Mouse (Mus musculus): ENCODE data around the gene Kcmf1. TPM values are rescaled to one million over a fixed set of nuclear protein-coding genes. Genes with fewer than 3 reads are reported as not detected.

Gene Kcmf1
- polyA plus RNA-seq, 1 experiment from 2014 or later = 52.0 TPM

DNA sequence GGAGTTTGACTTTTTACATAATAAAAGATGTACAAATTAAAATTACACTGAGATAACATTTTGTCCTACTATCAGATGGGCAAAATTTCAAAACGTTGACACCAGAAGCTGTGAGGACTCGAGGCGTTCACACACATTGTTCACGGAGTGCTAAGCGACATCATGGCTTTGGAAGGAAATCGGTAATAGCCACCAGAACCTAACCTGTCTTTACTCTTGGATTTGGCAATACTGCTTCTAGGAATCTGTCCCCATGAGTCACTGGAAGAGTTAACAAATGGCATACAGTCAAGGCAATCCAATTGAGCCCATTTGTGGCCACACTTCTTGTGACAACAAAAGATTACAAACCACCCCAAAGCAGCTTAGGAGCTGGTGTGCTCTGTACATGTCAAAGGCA lies 96.1 kb downstream of the Kcmf1 start:
- WGBS = 91% methylated on average over 6 of the region's 6 CpGs
- peaks cover 7% of the 10 kb centered on the region; the same call in 1 of the 2 replicates for H3K4me1 ChIP-seq (ENCODE audit: control insufficient read depth, insufficient read depth, low read length)
- H3K9ac ChIP-seq (ENCODE audit: low read length) = no peak overlapping the region
- no peak overlapping the region for H3K4me2 ChIP-seq (ENCODE audit: low read depth, severe bottlenecking)
- no peaks in the 10 kb centered on the region for H3K9me3 ChIP-seq (ENCODE audit: control insufficient read depth, low read length)
- H3K36me3 ChIP-seq (ENCODE audit: control insufficient read depth, insufficient read depth, low read length) = no peaks in the 10 kb centered on the region
- DNase-seq (ENCODE audit: low spot score) (no peak), ATAC-seq (ENCODE audit: insufficient number of reproducible peaks, low FRiP score, low TSS enrichment, low read depth) (no peak)
- no peak overlapping the region for H3K27ac ChIP-seq (replicated peaks; ENCODE audit: low read depth, low read length)
- no peak overlapping the region for H3K4me3 ChIP-seq (ENCODE audit: low read depth, low read length)
- H3K27me3 ChIP-seq (ENCODE audit: control insufficient read depth, insufficient read depth, low read length) = no peaks in the 10 kb centered on the region

GRCm38 (mm10) chr6:72802119-72802518 lies 97.7 kb downstream of the Kcmf1 start:
- ATAC-seq (ENCODE audit: insufficient number of reproducible peaks, low FRiP score, low TSS enrichment, low read depth) (no peak), DNase-seq (ENCODE audit: low spot score) (no peak)
- H3K27ac ChIP-seq (replicated peaks; ENCODE audit: low read depth, low read length) = no peak overlapping the region
- no peaks in the 10 kb centered on the region for H3K9me3 ChIP-seq (ENCODE audit: control insufficient read depth, low read length)
- H3K36me3 ChIP-seq (ENCODE audit: control insufficient read depth, insufficient read depth, low read length) = no peaks in the 10 kb centered on the region
- no peak overlapping the region for H3K4me2 ChIP-seq (ENCODE audit: low read depth, severe bottlenecking)
- H3K4me1 ChIP-seq (ENCODE audit: control insufficient read depth, insufficient read depth, low read length) = peaks cover 7% of the 10 kb centered on the region; the same call in 1 of the 2 replicates
- H3K27me3 ChIP-seq (ENCODE audit: control insufficient read depth, insufficient read depth, low read length) = no peaks in the 10 kb centered on the region
- no peak overlapping the region for H3K9ac ChIP-seq (ENCODE audit: low read length)
- H3K4me3 ChIP-seq (ENCODE audit: low read depth, low read length) = no peak overlapping the region
- 91% methylated on average over 6 of the region's 6 CpGs for WGBS

DNA sequence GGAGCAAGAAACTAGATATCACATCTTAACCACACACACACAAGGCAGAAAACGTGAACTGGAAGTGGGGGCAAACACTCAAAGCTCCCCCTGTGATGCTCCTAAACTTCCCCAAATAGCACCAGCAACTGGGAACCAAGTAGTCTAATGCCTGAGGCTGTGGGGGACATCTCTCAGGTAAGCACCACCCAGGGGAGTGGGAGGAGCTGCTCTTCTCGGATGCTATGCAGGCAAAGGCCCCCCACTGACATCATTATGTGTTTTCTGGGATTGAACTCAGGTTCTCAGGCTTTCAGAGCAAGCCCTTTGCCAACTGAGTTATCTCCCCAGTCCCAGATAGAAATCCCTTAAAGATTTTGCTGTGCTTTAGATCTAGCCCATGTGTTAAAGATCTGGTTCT lies 99.1 kb downstream of the Kcmf1 start:
- no peaks in the 10 kb centered on the region for H3K27me3 ChIP-seq (ENCODE audit: control insufficient read depth, insufficient read depth, low read length)
- no peaks in the 10 kb centered on the region for H3K36me3 ChIP-seq (ENCODE audit: control insufficient read depth, insufficient read depth, low read length)
- H3K4me1 ChIP-seq (ENCODE audit: control insufficient read depth, insufficient read depth, low read length) = 0 out of 2 replicates have a peak, but pooled peaks cover under 1% of the 10 kb centered on the region
- DNase-seq (ENCODE audit: low spot score) = no peak
- WGBS = 50% methylated on average over 2 of the region's 2 CpGs
- H3K27ac ChIP-seq (replicated peaks; ENCODE audit: low read depth, low read length) = no peak overlapping the region
- H3K9ac ChIP-seq (ENCODE audit: low read length) = no peak overlapping the region
- no peak overlapping the region for H3K4me2 ChIP-seq (ENCODE audit: low read depth, severe bottlenecking)
- no peaks in the 10 kb centered on the region for H3K9me3 ChIP-seq (ENCODE audit: control insufficient read depth, low read length)
- no peak for ATAC-seq (ENCODE audit: insufficient number of reproducible peaks, low FRiP score, low TSS enrichment, low read depth)
- no peak overlapping the region for H3K4me3 ChIP-seq (ENCODE audit: low read depth, low read length)

DNA sequence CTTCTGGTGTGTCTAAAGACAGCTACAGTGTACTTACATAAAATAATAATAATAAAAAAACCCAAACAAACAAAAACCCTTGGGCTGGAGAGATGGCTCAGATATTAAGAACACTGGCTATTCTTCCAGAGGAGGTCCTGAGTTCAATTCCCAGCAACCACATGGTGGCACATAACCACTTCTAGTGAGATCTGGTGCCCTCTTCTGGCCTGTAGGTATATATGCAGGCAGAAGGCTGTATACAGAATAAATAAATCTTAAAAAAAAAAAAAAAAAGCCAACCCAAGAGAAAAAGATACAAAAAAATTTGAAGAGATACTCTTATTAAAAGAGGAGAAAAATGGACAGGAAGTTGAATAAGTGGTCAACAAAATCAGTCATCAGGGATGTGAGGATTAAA lies 102.0 kb downstream of the Kcmf1 start:
- ATAC-seq (ENCODE audit: insufficient number of reproducible peaks, low FRiP score, low TSS enrichment, low read depth) (no peak), DNase-seq (ENCODE audit: low spot score) (no peak)
- H3K4me1 ChIP-seq (ENCODE audit: control insufficient read depth, insufficient read depth, low read length) = no peaks in the 10 kb centered on the region
- H3K9ac ChIP-seq (ENCODE audit: low read length) = no peak overlapping the region
- no peak overlapping the region for H3K27ac ChIP-seq (replicated peaks; ENCODE audit: low read depth, low read length)
- no peak overlapping the region for H3K4me3 ChIP-seq (ENCODE audit: low read depth, low read length)
- H3K36me3 ChIP-seq (ENCODE audit: control insufficient read depth, insufficient read depth, low read length) = no peaks in the 10 kb centered on the region
- H3K4me2 ChIP-seq (ENCODE audit: low read depth, severe bottlenecking) = no peak overlapping the region
- H3K9me3 ChIP-seq (ENCODE audit: control insufficient read depth, low read length) = no peaks in the 10 kb centered on the region
- H3K27me3 ChIP-seq (ENCODE audit: control insufficient read depth, insufficient read depth, low read length) = no peaks in the 10 kb centered on the region

DNA sequence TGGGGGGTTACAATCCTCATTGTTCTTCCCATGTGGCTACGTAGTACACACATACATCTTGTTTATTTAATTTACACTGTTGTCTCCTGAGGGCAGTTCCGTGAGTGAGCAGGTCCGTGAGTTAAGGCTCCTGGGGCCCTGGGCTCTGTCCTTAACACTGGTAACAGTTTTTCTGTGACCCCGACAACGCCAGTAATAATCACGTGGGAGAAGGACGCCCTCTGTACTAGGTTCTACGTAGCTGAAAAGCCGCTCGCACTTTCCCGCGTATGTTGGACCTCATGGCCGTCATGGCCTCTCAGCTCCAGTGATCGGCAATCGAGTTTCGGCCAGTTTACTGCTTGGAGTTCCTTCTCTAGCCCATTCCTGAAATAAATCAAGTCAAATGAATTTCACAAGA lies 104.3 kb downstream of the Kcmf1 start:
- no peak overlapping the region for H3K4me3 ChIP-seq (ENCODE audit: low read depth, low read length)
- WGBS = 48% methylated on average over 16 of the region's 16 CpGs
- no peak overlapping the region for H3K27ac ChIP-seq (replicated peaks; ENCODE audit: low read depth, low read length)
- H3K4me2 ChIP-seq (ENCODE audit: low read depth, severe bottlenecking) = no peak overlapping the region
- no peak overlapping the region for H3K9ac ChIP-seq (ENCODE audit: low read length)
- no peaks in the 10 kb centered on the region for H3K36me3 ChIP-seq (ENCODE audit: control insufficient read depth, insufficient read depth, low read length)
- H3K27me3 ChIP-seq (ENCODE audit: control insufficient read depth, insufficient read depth, low read length) = no peaks in the 10 kb centered on the region
- no peaks in the 10 kb centered on the region for H3K4me1 ChIP-seq (ENCODE audit: control insufficient read depth, insufficient read depth, low read length)
- DNase-seq (ENCODE audit: low spot score) (no peak), ATAC-seq (ENCODE audit: insufficient number of reproducible peaks, low FRiP score, low TSS enrichment, low read depth) (no peak)
- no peaks in the 10 kb centered on the region for H3K9me3 ChIP-seq (ENCODE audit: control insufficient read depth, low read length)

- 50% methylated on average over 7 of the region's 7 CpGs for WGBS
- H3K9ac ChIP-seq (ENCODE audit: low read length) = no peak overlapping the region
- no peak overlapping the region for H3K4me3 ChIP-seq (ENCODE audit: low read depth, low read length)
- H3K4me1 ChIP-seq (ENCODE audit: control insufficient read depth, insufficient read depth, low read length) = no peaks in the 10 kb centered on the region
- DNase-seq (ENCODE audit: low spot score) (no peak), ATAC-seq (ENCODE audit: insufficient number of reproducible peaks, low FRiP score, low TSS enrichment, low read depth) (no peak)
- no peaks in the 10 kb centered on the region for H3K27me3 ChIP-seq (ENCODE audit: control insufficient read depth, insufficient read depth, low read length)
- H3K27ac ChIP-seq (replicated peaks; ENCODE audit: low read depth, low read length) = no peak overlapping the region
- no peaks in the 10 kb centered on the region for H3K36me3 ChIP-seq (ENCODE audit: control insufficient read depth, insufficient read depth, low read length)
- H3K4me2 ChIP-seq (ENCODE audit: low read depth, severe bottlenecking) = no peak overlapping the region
- no peaks in the 10 kb centered on the region for H3K9me3 ChIP-seq (ENCODE audit: control insufficient read depth, low read length)
Measured at GRCm38 (mm10) chr6:72794870-72795269, 104.9 kb downstream of the Kcmf1 start.

DNA sequence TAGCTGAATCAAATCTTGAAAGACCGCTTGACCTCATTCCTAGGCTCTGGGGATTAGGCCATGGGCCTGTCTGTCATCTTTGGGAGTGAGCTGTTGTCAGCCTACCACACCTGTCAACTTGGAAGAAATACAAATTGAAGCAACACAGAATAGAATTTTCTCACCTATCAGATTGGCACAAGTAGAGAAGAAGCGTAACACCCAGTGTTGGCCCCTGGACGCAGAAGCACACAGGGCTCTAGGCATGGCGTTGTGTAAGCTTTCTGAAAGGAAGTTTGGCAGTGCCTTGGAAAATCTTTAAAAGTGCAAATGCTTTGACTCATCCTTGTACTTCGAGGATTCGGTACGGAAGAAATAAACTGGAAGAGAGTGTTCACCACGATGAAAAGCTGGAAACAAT lies 107.1 kb downstream of the Kcmf1 start:
- Histone ChIP-seq H3K27ac (replicated peaks; ENCODE audit: low read depth, low read length) (no peak overlapping the region), H3K9me3 (ENCODE audit: control insufficient read depth, low read length) (no peaks in the 10 kb centered on the region), H3K4me2 (ENCODE audit: low read depth, severe bottlenecking) (no peak overlapping the region), H3K4me3 (ENCODE audit: low read depth, low read length) (no peak overlapping the region), H3K9ac (ENCODE audit: low read length) (no peak overlapping the region), H3K4me1 (ENCODE audit: control insufficient read depth, insufficient read depth, low read length) (no peaks in the 10 kb centered on the region), H3K27me3 (ENCODE audit: control insufficient read depth, insufficient read depth, low read length) (no peaks in the 10 kb centered on the region), H3K36me3 (ENCODE audit: control insufficient read depth, insufficient read depth, low read length) (no peaks in the 10 kb centered on the region)
- 92% methylated on average over 8 of the region's 8 CpGs for WGBS
- DNase-seq (ENCODE audit: low spot score) (no peak), ATAC-seq (ENCODE audit: insufficient number of reproducible peaks, low FRiP score, low TSS enrichment, low read depth) (no peak)

Other genes starting within 250 kb of the Kcmf1 start
- 42.4 and 44.4 TPM in 2 replicates for gene Tcf7l1, start 110.7 kb downstream of the Kcmf1 start, polyA plus RNA-seq (2014; fragmentation: Nextera tagmentation; extraction: Ambion mirVana)
- gene Tmsb10, start 58.8 kb upstream of the Kcmf1 start, polyA plus RNA-seq (2014; fragmentation: Nextera tagmentation; extraction: Ambion mirVana) = 3,502 and 3,578 TPM in 2 replicates

Data from limb, embryonic 11.5 days (tissue).